Mouse (Mus musculus): ENCODE measurements around the gene Arhgap10.

GRCm38 (mm10) chr8:77341329-77341728 lies 176.4 kb downstream of the Arhgap10 start:
- TF ChIP-seq CTCF (IDR thresholded peaks at IDR 0.05; ENCODE audit: low read depth, low read length) (no peak), POLR2A (IDR thresholded peaks at IDR 0.05; ENCODE audit: borderline replicate concordance, low read depth, low read length) (no peak)
